Mouse (Mus musculus) lung, adult 2 months (tissue): ENCODE results near the gene Saal1.

Experiments used
- CTCF ChIP-seq: fragments of 200-500 bp; IDR thresholded peaks from 2 replicates; pipeline ENCODE4 v1.5.1; 2011; ENCODE audit warnings: mild to moderate bottlenecking, low read length, control low read depth; ENCODE audit not compliant: insufficient read depth
- POLR2A ChIP-seq: fragments of 200-500 bp; IDR thresholded peaks from 2 replicates; pipeline ENCODE4 v1.6.1; 2011; ENCODE audit warnings: low read depth, mild to moderate bottlenecking, control low read depth, low read length, borderline replicate concordance; ENCODE audit errors: extremely low read depth

DNA sequence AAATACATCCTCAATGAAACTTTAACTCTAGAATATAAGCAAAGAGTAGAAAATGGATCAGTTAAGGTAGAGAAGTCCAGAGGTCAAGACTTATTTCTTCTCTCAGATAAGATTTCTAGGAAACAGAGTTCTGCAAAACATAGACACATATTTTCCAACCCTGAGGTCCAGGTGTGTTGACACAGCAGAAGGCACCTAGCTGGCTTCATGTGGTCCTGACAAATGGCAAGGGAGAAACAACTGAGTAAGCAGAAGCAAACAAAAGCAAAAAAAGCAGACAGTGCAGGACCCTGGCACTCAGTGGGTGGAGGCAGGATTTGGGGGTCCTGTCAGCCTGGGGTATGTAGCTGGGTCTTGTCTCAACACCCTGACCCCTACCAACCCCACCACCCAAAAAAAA, 29.7 kb downstream of the Saal1 start:
- TF ChIP-seq POLR2A, result no peak
- no peak for TF ChIP-seq CTCF
